Mouse (Mus musculus) adrenal gland, adult 8-10 months (tissue): Measurements from ENCODE around the gene Ctnna2. TPM values are rescaled to one million over a fixed set of nuclear protein-coding genes. Genes with fewer than 3 reads are reported as not detected.

ENCODE experiments used
- DNase-seq: peaks from one replicate; pipeline ENCODE4 v3.0.0; 2022
- total RNA-seq, 4 experiments: library from RNA; stranded (reverse); gene quantifications; 2 replicates each; pipeline ENCODE4 v1.2.4; 2022

Gene Ctnna2
- total RNA-seq, 4 experiments from 2014 or later = 2.5 to 5.5 (median 3.8) TPM

GRCm38 (mm10) chr6:77817116-77817515, 162.4 kb downstream of the Ctnna2 start:
- no peak for DNase-seq

- no peak for DNase-seq
Observed at GRCm38 (mm10) chr6:77811041-77811440, 168.5 kb downstream of the Ctnna2 start.

GRCm38 (mm10) chr6:77802604-77803003, 176.9 kb downstream of the Ctnna2 start:
- no peak for DNase-seq

GRCm38 (mm10) chr6:77783342-77783741, 196.2 kb downstream of the Ctnna2 start:
- no peak for DNase-seq

- DNase-seq = no peak
Observed at GRCm38 (mm10) chr6:77768357-77769103, 211.0 kb downstream of the Ctnna2 start.

GRCm38 (mm10) chr6:77758164-77758563, 221.3 kb downstream of the Ctnna2 start:
- no peak for DNase-seq

- no peak for DNase-seq
Observed at GRCm38 (mm10) chr6:77745426-77745825, 234.1 kb downstream of the Ctnna2 start.

GRCm38 (mm10) chr6:77743651-77744050, 235.8 kb downstream of the Ctnna2 start:
- no peak for DNase-seq

GRCm38 (mm10) chr6:77742988-77743387, 236.5 kb downstream of the Ctnna2 start:
- DNase-seq = no peak

- DNase-seq = no peak
Observed at GRCm38 (mm10) chr6:77738640-77739039, 240.9 kb downstream of the Ctnna2 start.

GRCm38 (mm10) chr6:77724952-77725299, 254.6 kb downstream of the Ctnna2 start:
- no peak for DNase-seq

GRCm38 (mm10) chr6:77724042-77724951, 255.2 kb downstream of the Ctnna2 start:
- DNase-seq = no peak

GRCm38 (mm10) chr6:77694093-77694492, 285.4 kb downstream of the Ctnna2 start:
- no peak for DNase-seq

GRCm38 (mm10) chr6:77687173-77687572, 292.3 kb downstream of the Ctnna2 start:
- no peak for DNase-seq

GRCm38 (mm10) chr6:77650127-77650526, 329.4 kb downstream of the Ctnna2 start:
- DNase-seq = peak; percentile 5

GRCm38 (mm10) chr6:77644591-77644990, 334.9 kb downstream of the Ctnna2 start:
- DNase-seq = no peak

GRCm38 (mm10) chr6:77638784-77639183, 340.7 kb downstream of the Ctnna2 start:
- no peak for DNase-seq

GRCm38 (mm10) chr6:77633997-77634396, 345.5 kb downstream of the Ctnna2 start:
- no peak for DNase-seq

- no peak for DNase-seq
Observed at GRCm38 (mm10) chr6:77628573-77629192, 350.8 kb downstream of the Ctnna2 start.

- DNase-seq = no peak
Observed at GRCm38 (mm10) chr6:77604642-77605392, 374.7 kb downstream of the Ctnna2 start.

- DNase-seq = no peak
Observed at GRCm38 (mm10) chr6:77603914-77604313, 375.6 kb downstream of the Ctnna2 start.

GRCm38 (mm10) chr6:77599244-77599643, 380.3 kb downstream of the Ctnna2 start:
- no peak for DNase-seq
